Mouse (Mus musculus) C2C12 (cell line): Measurements from ENCODE around the gene Msln.

Experiments used
- CTCF ChIP-seq: IDR thresholded peaks from one replicate; pipeline ENCODE4 v1.5.1; 2011; ENCODE audit not compliant: control insufficient read depth, insufficient read depth, insufficient read length
- MAX ChIP-seq: IDR thresholded peaks from one replicate; pipeline ENCODE4 v1.6.1; 2011; ENCODE audit warnings: mild to moderate bottlenecking, control low read depth
- MYOD1 ChIP-seq: IDR thresholded peaks from one replicate; pipeline ENCODE4 v1.6.1; 2011; ENCODE audit warnings: low read depth; ENCODE audit not compliant: control insufficient read depth, insufficient read length
- MYOG ChIP-seq: IDR thresholded peaks from one replicate; pipeline ENCODE4 v1.6.1; 2011; ENCODE audit not compliant: control insufficient read depth, insufficient read length; ENCODE audit errors: extremely low read depth
- USF1 ChIP-seq: IDR thresholded peaks from one replicate; pipeline ENCODE4 v1.6.1; 2011; ENCODE audit warnings: low read depth, mild to moderate bottlenecking, control low read depth, moderate library complexity

- TF ChIP-seq CTCF (no peak), MYOD1 (no peak), MYOG (no peak), MAX (no peak), USF1 (no peak)
Observed at GRCm38 (mm10) chr17:25785281-25785745, 31.1 kb upstream of the Msln start, which contains the start of gene Haghl.
